Mouse (Mus musculus) heart, postnatal 4 days (tissue): ENCODE data around the gene St3gal6. TPM values are rescaled to one million over a fixed set of nuclear protein-coding genes. Genes with fewer than 3 reads are reported as not detected.

Experiments used
- DNase-seq: peaks from one replicate; pipeline ENCODE4 v3.0.0; 2021
- total RNA-seq, 2 experiments: library from RNA; stranded (reverse); gene quantifications; 2 replicates each; pipeline ENCODE4 v1.2.3; 2021

The St3gal6 gene
- 10 to 100 TPM; 23.4 to 29.1 TPM for total RNA-seq

GRCm38 (mm10) chr16:58523972-58524850, at the start of gene St3gal6:
Gene St3gal6 (minus strand): TSS chr16:58524243.
- no peak for DNase-seq

GRCm38 (mm10) chr16:58570694-58571264, 46.7 kb upstream of the St3gal6 start:
- DNase-seq, result no peak

- DNase-seq, result no peak
These were observed 37.2 kb upstream of the St3gal6 start for GRCm38 (mm10) chr16:58561196-58561595.

GRCm38 (mm10) chr16:58556067-58556830, 32.2 kb upstream of the St3gal6 start:
- DNase-seq, result no peak

GRCm38 (mm10) chr16:58554673-58555072, 30.6 kb upstream of the St3gal6 start:
- DNase-seq, result no peak

- no peak for DNase-seq
These were observed 24.0 kb upstream of the St3gal6 start for GRCm38 (mm10) chr16:58548042-58548441.

- DNase-seq, result no peak
These were observed 22.1 kb upstream of the St3gal6 start for GRCm38 (mm10) chr16:58546128-58546527.

- DNase-seq, result no peak
These were observed 15.4 kb upstream of the St3gal6 start for GRCm38 (mm10) chr16:58539490-58539889.

GRCm38 (mm10) chr16:58539011-58539410, 15.0 kb upstream of the St3gal6 start:
- DNase-seq, result no peak

GRCm38 (mm10) chr16:58536076-58536475, 12.0 kb upstream of the St3gal6 start:
- DNase-seq, result no peak

GRCm38 (mm10) chr16:58535236-58535635, 11.2 kb upstream of the St3gal6 start:
- DNase-seq, result no peak

GRCm38 (mm10) chr16:58534245-58535142, 10.5 kb upstream of the St3gal6 start:
- DNase-seq, result no peak

- DNase-seq, result no peak
These were observed 9.7 kb upstream of the St3gal6 start for GRCm38 (mm10) chr16:58533742-58534141.

- no peak for DNase-seq
These were observed 9.2 kb upstream of the St3gal6 start for GRCm38 (mm10) chr16:58533254-58533653.

GRCm38 (mm10) chr16:58532511-58532910, 8.5 kb upstream of the St3gal6 start:
- no peak for DNase-seq

GRCm38 (mm10) chr16:58527817-58528216, 3.8 kb upstream of the St3gal6 start:
- DNase-seq, result no peak

GRCm38 (mm10) chr16:58526729-58527128, 2.7 kb upstream of the St3gal6 start:
- no peak for DNase-seq

GRCm38 (mm10) chr16:58525832-58526231, 1.8 kb upstream of the St3gal6 start:
- DNase-seq, result no peak

- peak; percentile 77 for DNase-seq
These were observed 791 bp downstream of the St3gal6 start for GRCm38 (mm10) chr16:58523044-58523859.

- no peak for DNase-seq
These were observed 1.4 kb downstream of the St3gal6 start for GRCm38 (mm10) chr16:58522677-58523043.

- DNase-seq, result no peak
These were observed 2.1 kb downstream of the St3gal6 start for GRCm38 (mm10) chr16:58521900-58522299.
